Mouse (Mus musculus) monocyte, adult 2 months (primary cell): Measurements from ENCODE around the gene Cap2.

Experiments used
- DNase-seq, 2 experiments: peaks; one replicate each; pipeline ENCODE4 v3.0.0; 2022; ENCODE audit warnings: low spot score in 2 of 2, low read depth in 1 of 2

Cap2 gene

DNA sequence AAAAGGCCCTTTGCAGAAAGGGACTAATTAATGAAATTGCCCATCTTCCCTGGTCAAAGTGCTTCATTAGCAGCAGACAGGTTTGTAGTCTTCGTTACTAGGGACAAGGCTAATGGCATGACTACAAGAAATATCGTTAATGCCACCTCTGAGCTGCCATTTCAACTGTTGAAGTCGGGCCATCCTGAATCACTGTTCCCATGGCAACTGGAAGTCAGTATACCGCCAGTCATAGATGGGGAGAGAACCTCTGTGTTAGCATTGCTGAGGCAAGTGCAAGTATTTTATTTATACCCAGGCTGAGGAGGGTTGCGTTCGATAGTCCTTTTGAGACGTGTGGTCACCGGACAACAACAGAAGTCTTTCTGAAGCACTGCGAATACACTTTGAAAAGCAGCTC, 53.1 kb downstream of the Cap2 start:
- no peak for DNase-seq

DNA sequence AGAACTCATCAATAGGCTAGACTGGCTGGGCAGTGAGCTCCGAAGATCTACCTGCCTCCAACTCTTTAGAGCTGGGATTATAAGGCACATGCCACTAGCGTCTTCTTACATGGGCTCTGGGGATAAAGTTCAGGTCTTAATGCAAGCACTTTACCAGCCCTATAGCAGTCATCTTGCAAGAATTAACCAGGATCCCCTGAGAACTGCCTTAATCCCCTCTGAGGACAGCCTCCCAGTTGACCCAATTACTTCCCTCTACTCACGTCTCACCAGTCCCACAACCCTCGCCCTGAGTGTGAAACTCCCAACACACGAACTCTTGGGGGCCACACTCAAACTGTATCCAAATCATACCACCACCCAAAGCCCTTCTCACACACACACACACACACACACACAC, 64.3 kb downstream of the Cap2 start:
- DNase-seq, result no peak

- no peak for DNase-seq
These were observed 67.8 kb downstream of the Cap2 start for GRCm38 (mm10) chr13:46569469-46569868.

DNA sequence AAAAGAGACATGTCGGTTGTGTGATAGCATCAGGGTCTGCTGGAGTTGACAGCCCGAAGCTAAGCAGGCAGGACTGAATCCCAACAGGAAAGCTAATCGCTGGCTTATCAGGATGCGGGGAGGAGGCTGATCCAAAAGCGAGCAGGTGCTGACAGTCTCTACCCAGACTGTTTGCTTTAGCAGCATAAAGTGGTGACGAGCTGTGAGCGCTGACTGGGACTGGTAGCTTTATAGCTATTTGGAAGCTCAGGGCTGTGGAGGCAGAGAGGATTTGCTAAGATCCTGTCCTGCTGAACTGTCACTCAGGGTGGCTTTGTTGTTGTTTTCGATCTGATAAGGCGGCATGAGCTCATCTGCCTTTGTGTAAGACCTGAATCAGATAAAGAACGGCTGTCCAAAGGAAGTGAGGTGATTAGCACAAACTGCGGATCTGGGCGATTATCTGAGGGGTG, 69.5 kb downstream of the Cap2 start:
- no peak for DNase-seq

- no peak for DNase-seq
These were observed 70.5 kb downstream of the Cap2 start for GRCm38 (mm10) chr13:46571961-46572647.

- DNase-seq, result no peak
These were observed 71.1 kb downstream of the Cap2 start for GRCm38 (mm10) chr13:46572648-46573163.

- no peak for DNase-seq
These were observed 72.6 kb downstream of the Cap2 start for GRCm38 (mm10) chr13:46574201-46574600.

DNA sequence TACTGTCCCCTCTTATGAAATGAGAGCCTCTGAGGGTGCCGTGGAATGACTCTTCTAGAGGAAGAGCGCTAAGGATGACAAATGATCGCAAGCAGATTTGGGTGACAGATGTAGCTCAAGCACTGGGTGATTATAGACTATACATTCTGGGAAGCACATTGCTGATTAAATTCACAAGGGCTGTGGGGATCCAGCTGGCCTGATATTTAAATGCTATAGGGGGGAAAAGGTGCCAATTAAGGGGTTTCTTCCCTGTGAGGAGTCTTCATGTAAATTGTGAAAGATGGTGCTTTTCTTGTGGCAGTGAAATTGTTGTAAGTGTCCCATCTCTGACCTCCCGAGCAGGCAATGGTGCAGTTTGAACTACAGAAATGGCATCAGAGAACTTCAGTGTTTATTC, 73.1 kb downstream of the Cap2 start:
- DNase-seq, result no peak

DNA sequence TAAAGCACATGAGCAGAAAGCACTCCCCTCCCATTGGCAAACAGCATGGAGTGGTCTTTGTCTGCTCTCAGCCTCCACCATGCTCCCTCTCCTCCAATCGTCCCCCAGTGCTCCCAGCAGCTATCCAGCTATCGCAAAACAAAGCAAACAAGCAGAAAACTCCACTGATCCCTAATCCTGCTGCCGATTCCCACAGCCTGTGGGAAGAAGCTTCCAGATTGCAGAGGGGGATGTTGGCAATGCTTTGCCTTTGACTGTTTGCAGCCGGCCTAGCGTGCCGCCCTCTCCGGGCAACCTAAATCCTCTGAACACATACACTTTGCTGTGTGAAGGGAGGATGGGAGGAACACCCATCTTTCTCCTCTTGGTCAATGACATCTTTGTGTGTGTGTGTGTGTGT, 83.2 kb downstream of the Cap2 start:
- no peak for DNase-seq

GRCm38 (mm10) chr13:46587717-46588289, 86.2 kb downstream of the Cap2 start:
- no peak for DNase-seq

DNA sequence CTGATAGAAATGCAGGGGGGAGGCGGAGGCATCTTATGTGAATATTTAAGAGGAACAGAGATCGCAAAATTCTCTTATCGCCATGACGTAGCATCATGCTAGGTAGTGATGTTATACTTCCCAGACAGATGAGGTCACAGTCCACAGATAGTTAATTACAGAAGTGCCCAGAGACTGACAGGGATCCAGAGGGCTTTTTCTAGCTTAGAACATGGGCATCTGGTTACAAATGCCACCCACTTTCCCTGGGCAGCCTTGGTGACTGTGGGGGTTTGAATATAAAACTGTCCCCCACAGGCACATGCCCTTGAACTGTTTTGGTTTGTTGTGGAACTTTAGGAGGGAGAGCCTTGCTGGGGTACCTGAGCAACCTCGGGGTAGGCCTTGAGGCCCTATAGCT, 87.0 kb downstream of the Cap2 start:
- DNase-seq, result no peak

- DNase-seq, result no peak
These were observed 89.2 kb downstream of the Cap2 start for GRCm38 (mm10) chr13:46590885-46591284.

GRCm38 (mm10) chr13:46600694-46601093, 99.0 kb downstream of the Cap2 start:
- no peak for DNase-seq

GRCm38 (mm10) chr13:46601386-46601785, 99.7 kb downstream of the Cap2 start:
- DNase-seq, result no peak

GRCm38 (mm10) chr13:46602674-46603073, 101.0 kb downstream of the Cap2 start:
- DNase-seq, result no peak

DNA sequence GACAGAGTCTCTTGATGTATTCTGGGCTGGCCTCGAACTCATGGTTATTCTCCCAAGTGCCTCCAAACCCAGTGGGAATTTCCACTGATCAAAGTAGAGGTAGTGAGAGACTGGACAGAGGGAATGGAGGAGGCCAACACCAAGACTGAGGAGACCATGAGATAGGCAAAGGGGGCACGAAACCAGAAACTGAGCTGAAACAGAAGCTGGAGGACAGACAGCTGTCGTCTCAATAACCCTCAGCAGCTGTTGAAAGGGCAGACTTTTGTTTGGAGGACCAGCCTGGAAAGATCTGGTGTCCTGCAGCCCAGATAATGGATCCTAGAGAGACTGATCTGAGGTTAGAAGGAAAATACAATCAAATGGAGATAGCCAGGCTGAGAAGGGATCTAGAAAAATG, 109.4 kb downstream of the Cap2 start:
- DNase-seq, result no peak

GRCm38 (mm10) chr13:46613694-46614272, 112.1 kb downstream of the Cap2 start:
- DNase-seq, result no peak

DNA sequence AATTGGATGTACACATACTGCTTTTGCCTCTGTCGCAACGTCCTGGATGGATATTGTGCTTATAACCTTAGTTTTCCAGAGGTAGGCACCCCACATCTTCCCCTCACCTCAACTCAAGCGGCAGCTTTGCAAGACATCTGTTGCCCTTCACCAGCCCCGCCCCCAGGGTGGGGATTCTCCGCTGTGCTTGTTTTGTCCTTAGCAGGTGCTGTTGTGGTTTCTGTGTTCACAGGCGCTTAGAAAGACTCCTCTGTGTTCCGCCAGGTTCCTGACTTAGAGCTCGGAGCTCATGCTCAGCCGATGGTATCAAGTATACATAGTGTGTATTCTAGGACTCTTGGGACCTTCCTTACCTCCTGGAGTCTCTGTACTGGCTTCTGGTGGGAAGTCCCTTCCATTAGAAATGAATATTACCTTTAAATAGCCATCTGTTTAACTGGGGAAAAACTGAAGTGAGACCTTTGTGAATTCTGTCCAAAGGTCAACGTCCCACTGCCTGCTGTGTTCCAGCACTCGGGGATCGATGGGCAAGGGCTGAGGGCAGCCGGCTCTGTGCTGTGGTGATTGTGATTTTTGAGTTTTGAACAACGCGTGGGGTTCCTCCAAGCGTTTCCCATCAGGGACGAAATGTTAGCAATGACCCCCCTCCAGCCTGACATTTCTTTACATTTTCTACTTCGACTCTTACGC, 115.2 kb downstream of the Cap2 start:
- DNase-seq, result no peak

- no peak for DNase-seq
These were observed 118.0 kb downstream of the Cap2 start for GRCm38 (mm10) chr13:46619633-46620032.

DNA sequence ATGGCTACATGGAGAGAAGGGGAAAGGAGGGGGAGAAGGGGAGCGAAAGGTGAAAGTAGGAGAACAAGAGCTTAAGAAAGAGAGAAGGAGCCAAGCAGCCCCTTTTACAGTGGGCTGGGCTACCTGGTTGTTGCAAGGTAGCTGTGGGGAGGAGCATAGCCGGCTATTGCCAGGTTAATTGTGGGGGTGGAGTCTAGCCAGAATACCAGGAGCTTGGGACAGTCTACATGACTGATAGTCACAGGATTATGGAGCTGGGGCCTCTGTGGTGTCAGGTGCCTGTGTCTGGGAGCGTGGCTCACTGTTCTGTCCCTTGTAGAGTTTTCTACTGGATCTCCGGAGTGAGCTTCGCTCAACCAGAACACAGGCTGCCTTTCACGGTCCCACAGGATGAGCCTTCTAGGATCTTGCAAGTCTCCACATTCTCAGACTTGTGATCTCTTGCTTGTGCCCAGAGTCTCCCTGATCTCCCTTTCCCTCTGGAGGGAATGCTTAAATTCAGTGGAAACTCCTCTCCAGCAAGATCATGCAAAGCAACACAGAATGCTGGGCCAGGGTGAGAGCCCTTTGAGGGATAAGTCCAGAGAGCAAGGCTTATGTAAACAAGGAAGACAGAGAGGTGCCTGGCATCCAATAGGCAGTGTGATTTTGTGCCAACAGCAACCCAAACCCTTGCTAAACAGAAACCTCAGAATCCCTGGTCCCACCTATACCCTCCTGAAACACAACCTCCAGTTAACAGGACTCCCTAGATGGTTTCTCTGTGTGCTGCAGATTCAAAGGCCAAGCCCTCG, 119.5 kb downstream of the Cap2 start:
- DNase-seq, result no peak

- DNase-seq, result no peak
These were observed 125.0 kb downstream of the Cap2 start for GRCm38 (mm10) chr13:46626608-46627007.
